Mouse (Mus musculus) CH12.LX (cell line): Measurements from ENCODE around the gene Vtn. TPM values are rescaled to one million over a fixed set of nuclear protein-coding genes. Genes with fewer than 3 reads are reported as not detected.

Experiments used
- DNase-seq: peaks from one replicate; pipeline ENCODE4 v3.0.0-alpha.2; 2013; ENCODE audit errors: extremely low read depth
- H3K27ac ChIP-seq: 2 replicates; pipeline ENCODE4 v1.5.1; 2012; ENCODE audit warnings: low read depth, mild to moderate bottlenecking, control low read depth, moderate library complexity; ENCODE audit not compliant: insufficient read depth
- H3K27me3 ChIP-seq: replicated peaks from 2 replicates; pipeline ENCODE3; 2012; ENCODE audit warnings: inconsistent platforms
- H3K36me3 ChIP-seq, 2 experiments: replicated peaks in 1 of 2; 2 replicates each; pipeline versions ENCODE3 to v1.6.1; 2012; ENCODE audit warnings: inconsistent platforms in 1 of 2, low read length in 1 of 2, mild to moderate bottlenecking in 1 of 2, mixed read lengths in 1 of 2, moderate library complexity in 1 of 2; ENCODE audit not compliant: control insufficient read depth in 1 of 2, insufficient read depth in 1 of 2
- H3K4me1 ChIP-seq, 2 experiments: 2 replicates each; pipeline ENCODE4 v1.6.1; 2012; ENCODE audit warnings: inconsistent platforms in 1 of 2, moderate library complexity in 1 of 2; ENCODE audit not compliant: insufficient read depth in 2 of 2, control insufficient read depth in 1 of 2
- H3K4me2 ChIP-seq: 2 replicates; pipeline ENCODE4 v1.6.1; 2012; ENCODE audit warnings: low read depth, mild to moderate bottlenecking, control low read depth; ENCODE audit not compliant: poor library complexity, insufficient read depth, severe bottlenecking
- H3K4me3 ChIP-seq, 3 experiments: fragments of 150-350 bp in 1 of 3; sonication (generic) in 1 of 3; replicated peaks in 1 of 3; 2 replicates each; pipeline versions ENCODE3 to v1.5.1; 2011 to 2012; ENCODE audit warnings: low read depth in 2 of 3, low read length in 2 of 3, mild to moderate bottlenecking in 2 of 3, moderate library complexity in 2 of 3, control low read depth in 1 of 3, improper control_type of control experiment in 1 of 3, inconsistent platforms in 1 of 3, mixed read lengths in 1 of 3; ENCODE audit not compliant: poor library complexity in 1 of 3
- H3K79me2 ChIP-seq: replicated peaks from 2 replicates; pipeline ENCODE4 v1.6.1; 2012; ENCODE audit warnings: mild to moderate bottlenecking, moderate library complexity; ENCODE audit not compliant: control insufficient read depth, poor library complexity, insufficient read depth, severe bottlenecking; ENCODE audit errors: extremely low read depth
- H3K9ac ChIP-seq: 2 replicates; pipeline ENCODE4 v1.6.1; 2012; ENCODE audit warnings: low read depth, mild to moderate bottlenecking, control low read depth, moderate library complexity; ENCODE audit not compliant: insufficient read depth
- H3K9me3 ChIP-seq: replicated peaks from 2 replicates; pipeline ENCODE3; 2012; ENCODE audit warnings: low read length, inconsistent platforms, mixed read lengths
- CHD2 ChIP-seq: IDR thresholded peaks from 2 replicates; pipeline ENCODE4 v1.6.1; 2011; ENCODE audit warnings: low read length, improper control_type of control experiment
- CTCF ChIP-seq, 2 experiments: IDR thresholded peaks in 1 of 2; conservative IDR thresholded peaks in 1 of 2; 2 replicates each; pipeline ENCODE4 v1.5.1; 2011 to 2012; ENCODE audit warnings: low read depth in 2 of 2, low read length in 2 of 2, improper control_type of control experiment in 1 of 2, inconsistent platforms in 1 of 2, mild to moderate bottlenecking in 1 of 2, moderate library complexity in 1 of 2
- ELF1 ChIP-seq: IDR thresholded peaks from 2 replicates; pipeline ENCODE4 v1.6.1; 2014; ENCODE audit warnings: low read depth, mild to moderate bottlenecking, inconsistent platforms, low read length, improper control_type of control experiment
- EP300 ChIP-seq: IDR thresholded peaks from 2 replicates; pipeline ENCODE4 v1.6.1; 2011; ENCODE audit warnings: low read length, improper control_type of control experiment
- ETS1 ChIP-seq: conservative IDR thresholded peaks from 2 replicates; pipeline ENCODE4 v1.6.1; 2012; ENCODE audit warnings: low read depth, mild to moderate bottlenecking, inconsistent platforms, low read length, improper control_type of control experiment, moderate library complexity
- HCFC1 ChIP-seq: IDR thresholded peaks from 2 replicates; pipeline ENCODE4 v1.6.1; 2012; ENCODE audit warnings: low read depth, mild to moderate bottlenecking, inconsistent platforms, low read length, improper control_type of control experiment
- KAT2A ChIP-seq: IDR thresholded peaks from 2 replicates; pipeline ENCODE4 v1.6.1; 2012; ENCODE audit warnings: low read length, improper control_type of control experiment, inconsistent platforms; ENCODE audit not compliant: insufficient replicate concordance
- MAZ ChIP-seq: IDR thresholded peaks from 2 replicates; pipeline ENCODE4 v1.6.1; 2012; ENCODE audit warnings: low read depth, mild to moderate bottlenecking, inconsistent platforms, low read length, improper control_type of control experiment, moderate library complexity
- MXI1 ChIP-seq: IDR thresholded peaks from 2 replicates; pipeline ENCODE4 v1.6.1; 2011; ENCODE audit warnings: mild to moderate bottlenecking, low read depth, low read length, improper control_type of control experiment
- MYC ChIP-seq: IDR thresholded peaks from 2 replicates; pipeline ENCODE4 v1.6.1; 2011; ENCODE audit warnings: low read depth, mild to moderate bottlenecking, improper control_type of control experiment, low read length
- NELFE ChIP-seq: IDR thresholded peaks from 2 replicates; pipeline ENCODE4 v1.6.1; 2011; ENCODE audit warnings: low read depth, low read length, improper control_type of control experiment
- NRF1 ChIP-seq: IDR thresholded peaks from 2 replicates; pipeline ENCODE4 v1.6.1; 2014; ENCODE audit warnings: low read depth, mild to moderate bottlenecking, inconsistent platforms, low read length, improper control_type of control experiment, moderate library complexity
- POLR2A ChIP-seq: IDR thresholded peaks from 2 replicates; pipeline ENCODE4 v1.6.1; 2011; ENCODE audit warnings: low read depth, mild to moderate bottlenecking, improper control_type of control experiment, low read length
- POLR2AphosphoS2 ChIP-seq: IDR thresholded peaks from 2 replicates; pipeline ENCODE4 v1.6.1; 2011; ENCODE audit warnings: low read depth, low read length, improper control_type of control experiment
- RAD21 ChIP-seq: IDR thresholded peaks from 2 replicates; pipeline ENCODE4 v1.6.1; 2011; ENCODE audit warnings: low read depth, mild to moderate bottlenecking, low read length, improper control_type of control experiment, moderate library complexity
- RCOR1 ChIP-seq: conservative IDR thresholded peaks from 2 replicates; pipeline ENCODE4 v1.6.1; 2012; ENCODE audit warnings: low read depth, mild to moderate bottlenecking, inconsistent platforms, low read length, improper control_type of control experiment
- SMC3 ChIP-seq: IDR thresholded peaks from 2 replicates; pipeline ENCODE4 v1.6.1; 2011; ENCODE audit warnings: low read depth, low read length, improper control_type of control experiment
- TBP ChIP-seq: conservative IDR thresholded peaks from 2 replicates; pipeline ENCODE4 v1.6.1; 2011; ENCODE audit warnings: low read depth, low read length, improper control_type of control experiment
- TCF12 ChIP-seq: IDR thresholded peaks from 2 replicates; pipeline ENCODE4 v1.6.1; 2014; ENCODE audit warnings: low read depth, mild to moderate bottlenecking, inconsistent platforms, low read length, improper control_type of control experiment
- UBTF ChIP-seq: IDR thresholded peaks from 2 replicates; pipeline ENCODE4 v1.6.1; 2012; ENCODE audit warnings: low read depth, mild to moderate bottlenecking, inconsistent platforms, low read length, improper control_type of control experiment, moderate library complexity
- USF1 ChIP-seq: IDR thresholded peaks from 2 replicates; pipeline ENCODE4 v1.6.1; 2014; ENCODE audit warnings: low read depth, mild to moderate bottlenecking, inconsistent platforms, low read length, improper control_type of control experiment
- USF2 ChIP-seq: conservative IDR thresholded peaks from 2 replicates; pipeline ENCODE4 v1.6.1; 2011; ENCODE audit warnings: low read depth, low read length, improper control_type of control experiment
- ZMIZ1 ChIP-seq: IDR thresholded peaks from 2 replicates; pipeline ENCODE4 v1.6.1; 2012; ENCODE audit warnings: low read depth, mild to moderate bottlenecking, inconsistent platforms, low read length, improper control_type of control experiment
- dilution Hi-C: fragments of 300-500 bp; cut with MboI; formaldehyde crosslinking; loops from 2 replicates; pipeline ENCODE4 v1.14.3; 2020; ENCODE audit warnings: low sequenced_read_pairs; ENCODE audit not compliant: extremely low pct_unique_long_range_greater_than_20kb, extremely low pct_ligation_motif_present
- in situ Hi-C: fragments of 300-500 bp; cut with MboI; formaldehyde crosslinking; loops from 3 replicates; pipeline ENCODE4 v1.14.3; 2019; ENCODE audit warnings: low sequenced_read_pairs, low pct_ligation_motif_present, low pct_unique_long_range_greater_than_20kb, mixed read lengths
- polyA plus RNA-seq: library from polyadenylated mRNA; unstranded; fragments of >175 nt; gene quantifications from 2 replicates; pipeline ENCODE4 v1.2.1, GENCODE M21; 2012; ENCODE audit warnings: low read depth; ENCODE audit not compliant: insufficient read length
- total RNA-seq, 2 experiments: library from RNA; depleted of rRNA; stranded (reverse); fragments of 300-350 nt in 1 of 2; fragments of >200 nt in 1 of 2; gene quantifications; 2 replicates each; pipeline ENCODE4 v1.2.3; 2012 to 2014

The Vtn gene
- total and polyA plus RNA-seq, 3 experiments, result not detected

- Histone ChIP-seq H3K79me2 (no peaks in the 10 kb centered on the region), H3K36me3 (no peaks in the 10 kb centered on the region), H3K4me2 (peak overlapping the region; percentile 53), H3K9me3 (no peaks in the 10 kb centered on the region), H3K4me3 (peak overlapping the region; percentile 46 to 65 (median 54)), H3K4me1 (peaks cover 2 to 12% of the 10 kb centered on the region in 2 experiments; a peak in 3 of 4 replicates), H3K9ac (peak overlapping the region; percentile 77), H3K27me3 (peaks cover 23% of the 10 kb centered on the region)
- peak; percentile 97 for DNase-seq
- in situ Hi-C loops, result no loop called here
- TF ChIP-seq MAZ, result no peak
- 0 out of 2 replicates have a peak, but pooled peaks have one; percentile 31 for TF ChIP-seq MXI1
- TF ChIP-seq NELFE, result peak; percentile 63
- TF ChIP-seq HCFC1, result peak; percentile 58; the same call in 1 of the 2 replicates
- TF ChIP-seq TCF12, result 0 out of 2 replicates have a peak, but pooled peaks have one; percentile 41
- peak; percentile 79 for TF ChIP-seq POLR2A
- TF ChIP-seq EP300, result no peak
- peak; percentile 84 for TF ChIP-seq TBP
- no peak for TF ChIP-seq RCOR1
- TF ChIP-seq POLR2AphosphoS2, result peak; percentile 78; the same call in 1 of the 2 replicates
- TF ChIP-seq USF2, result no peak
- peak; percentile 92 for TF ChIP-seq NRF1
- peak; percentile 31; the same call in 1 of the 2 replicates for TF ChIP-seq ZMIZ1
- peak; percentile 23; the same call in 1 of the 2 replicates for TF ChIP-seq MYC
- TF ChIP-seq ELF1, result peak; percentile 40; the same call in 1 of the 2 replicates
- TF ChIP-seq SMC3, result no peak
- TF ChIP-seq UBTF, result no peak
- no peak for TF ChIP-seq ETS1
- TF ChIP-seq, all 38 proteins: peak for 11
- dilution Hi-C loops, result no loop called here
- H3K27ac ChIP-seq, result peak overlapping the region; percentile 66
Observed at GRCm38 (mm10) chr11:78454276-78454675, 44.6 kb upstream of the Vtn start.

- no peak overlapping the region for H3K9ac ChIP-seq
- H3K79me2 ChIP-seq, result no peaks in the 10 kb centered on the region
- H3K4me3 ChIP-seq, result peak overlapping the region in 1 of 3 experiments; percentile 54
- H3K4me2 ChIP-seq, result peak overlapping the region; percentile 27; the same call in 1 of the 2 replicates
- peak; percentile 83 for TF ChIP-seq RAD21
- TF ChIP-seq MYC, result peak; percentile 36; the same call in 1 of the 2 replicates
- no peak for TF ChIP-seq CHD2
- no peak for TF ChIP-seq RCOR1
- 0 out of 2 replicates have a peak, but pooled peaks have one; percentile 36 for TF ChIP-seq NELFE
- 0 out of 2 replicates have a peak, but pooled peaks have one; percentile 19 for TF ChIP-seq NRF1
- no peak for TF ChIP-seq USF1
- peak; percentile 89 to 92 for TF ChIP-seq CTCF (conservative IDR thresholded peaks at IDR 0.05 in 1 of 2, IDR thresholded peaks at IDR 0.05 in 1 of 2; ENCODE audit: low read depth in 2 of 2, low read length in 2 of 2)
- TF ChIP-seq SMC3, result peak; percentile 72
- TF ChIP-seq KAT2A, result no peak
- no peak for TF ChIP-seq HCFC1
- 0 out of 2 replicates have a peak, but pooled peaks have one; percentile 23 for TF ChIP-seq MAZ
- dilution Hi-C loops, result no loop called here
- peak; percentile 79 for DNase-seq
- H3K4me1 ChIP-seq, result peaks cover 2 to 12% of the 10 kb centered on the region in 2 experiments; a peak in 3 of 4 replicates
- peaks cover 20% of the 10 kb centered on the region for H3K27me3 ChIP-seq
- in situ Hi-C loops, result no loop called here
- no peaks in the 10 kb centered on the region for H3K36me3 ChIP-seq
- no peak overlapping the region for H3K27ac ChIP-seq
- H3K9me3 ChIP-seq, result no peaks in the 10 kb centered on the region
Observed at GRCm38 (mm10) chr11:78455308-78455707, 43.6 kb upstream of the Vtn start.
